13 mouse cellular contexts compared by ENCODE assay signal in genomic region chr5:28210591-28211550, GRCm38 (mm10). TPM values are rescaled to one million over a fixed set of nuclear protein-coding genes. Genes with fewer than 3 reads are reported as not detected.
A peak's percentile ranks its signal among the peaks of the same experiment; 100 is the strongest.
DNase-seq lines count a peak whose midpoint lies in the region; ATAC-seq lines count a peak whose summit lies in the region.
"Had no signal": no experiment of that assay in that cellular context is flagged by ENCODE, and none has a peak within 500 bp of the region (broad histone marks: within the 10 kb centered on the region; RNA-seq: fewer than 3 reads in every experiment).

No protein-coding gene starts in this region.

- no peak for ATAC-seq in kidney, embryonic 14.5 days (ENCODE audit: low FRiP score, low TSS enrichment)
- ATAC-seq in forebrain, embryonic 13.5 days: no peak
- ATAC-seq in neural tube, embryonic 15.5 days (ENCODE audit: low FRiP score): no peak

- no peak overlapping the region for H3K4me3 ChIP-seq in kidney, embryonic 14.5 days (ENCODE audit: low read length)
- H3K4me3 ChIP-seq in forebrain, embryonic 13.5 days: peak overlapping the region; percentile 9; the same call in 1 of the 2 replicates
- no peak overlapping the region for H3K4me3 ChIP-seq in limb, embryonic 10.5 days
- no peak overlapping the region; the same call in 1 of the 2 replicates for H3K4me3 ChIP-seq in neural tube, embryonic 15.5 days (replicated peaks)
- H3K4me3 ChIP-seq: myocyte had no signal

- no peaks in the 10 kb centered on the region for H3K36me3 ChIP-seq in kidney, embryonic 14.5 days (ENCODE audit: control insufficient read depth, insufficient read depth, low read length)
- no peaks in the 10 kb centered on the region for H3K36me3 ChIP-seq in forebrain, embryonic 13.5 days (ENCODE audit: poor library complexity, severe bottlenecking)
- no peaks in the 10 kb centered on the region for H3K36me3 ChIP-seq in limb, embryonic 10.5 days
- no peaks in the 10 kb centered on the region for H3K36me3 ChIP-seq in neural tube, embryonic 15.5 days
- H3K36me3 ChIP-seq: G1E had no signal

- no peaks in the 10 kb centered on the region for H3K9me3 ChIP-seq in kidney, embryonic 14.5 days (ENCODE audit: control insufficient read depth, low read length)
- H3K9me3 ChIP-seq in forebrain, embryonic 13.5 days (replicated peaks): no peaks in the 10 kb centered on the region
- no peaks in the 10 kb centered on the region for H3K9me3 ChIP-seq in limb, embryonic 10.5 days (replicated peaks)
- no peaks in the 10 kb centered on the region for H3K9me3 ChIP-seq in neural tube, embryonic 15.5 days (replicated peaks)
- H3K9me3 ChIP-seq: G1E had no signal

- peaks cover 69% of the 10 kb centered on the region for H3K27me3 ChIP-seq in kidney, embryonic 14.5 days (ENCODE audit: control insufficient read depth, insufficient read depth, low read length)
- peaks cover 94% of the 10 kb centered on the region for H3K27me3 ChIP-seq in forebrain, embryonic 13.5 days
- H3K27me3 ChIP-seq in limb, embryonic 10.5 days (ENCODE audit: low read depth, poor library complexity, severe bottlenecking): peaks cover 97% of the 10 kb centered on the region
- H3K27me3 ChIP-seq in neural tube, embryonic 15.5 days (replicated peaks): peaks cover 74% of the 10 kb centered on the region

- H3K4me2 ChIP-seq in kidney, embryonic 14.5 days (replicated peaks; ENCODE audit: low read depth, low read length): no peak overlapping the region
- peak overlapping the region; percentile 67 for H3K4me2 ChIP-seq in forebrain, embryonic 13.5 days
- H3K4me2 ChIP-seq in neural tube, embryonic 15.5 days: peak overlapping the region; percentile 59

- no peaks in the 10 kb centered on the region for H3K4me1 ChIP-seq in kidney, embryonic 14.5 days (ENCODE audit: control insufficient read depth, insufficient read depth, low read length)
- peaks cover 29% of the 10 kb centered on the region for H3K4me1 ChIP-seq in forebrain, embryonic 13.5 days
- H3K4me1 ChIP-seq in limb, embryonic 10.5 days: peaks cover 9% of the 10 kb centered on the region
- peaks cover 15% of the 10 kb centered on the region for H3K4me1 ChIP-seq in neural tube, embryonic 15.5 days

- WGBS in kidney, embryonic 14.5 days: 2% methylated on average over 29 of the region's 29 CpGs
- WGBS in forebrain, embryonic 13.5 days: under 1% methylated on average over 29 of the region's 29 CpGs
- 3% methylated on average over 29 of the region's 29 CpGs for WGBS in limb, embryonic 10.5 days
- 2% methylated on average over 29 of the region's 29 CpGs for WGBS in neural tube, embryonic 15.5 days

- DNase-seq in kidney, adult 9 months: peak; percentile 3
- DNase-seq in limb, embryonic 10.5 days (ENCODE audit: low spot score): peak; percentile 43
- no peak for DNase-seq in spleen, postnatal 10 days (ENCODE audit: low spot score in 2 of 2)
- no peak for DNase-seq in T-cell, adult 2 months (ENCODE audit: low spot score)
- no peak for DNase-seq in ovary, adult 18-20 months (ENCODE audit: low spot score)
- DNase-seq: adrenal gland, postnatal 36 days had no signal

- no peak overlapping the region for H3K27ac ChIP-seq in kidney, embryonic 14.5 days (ENCODE audit: low read depth, low read length)
- H3K27ac ChIP-seq in forebrain, embryonic 13.5 days: no peak overlapping the region
- no peak overlapping the region for H3K27ac ChIP-seq in limb, embryonic 10.5 days
- no peak overlapping the region for H3K27ac ChIP-seq in neural tube, embryonic 15.5 days (replicated peaks)
- H3K27ac ChIP-seq: liver, embryonic 14.5 days had no signal

- H3K9ac ChIP-seq in kidney, embryonic 14.5 days (ENCODE audit: low read depth, low read length): no peak overlapping the region
- no peak overlapping the region for H3K9ac ChIP-seq in forebrain, embryonic 13.5 days
- no peak overlapping the region for H3K9ac ChIP-seq in neural tube, embryonic 15.5 days (replicated peaks)
- H3K9ac ChIP-seq: liver, embryonic 14.5 days had no signal

RNA-seq across cellular contexts. Expression of gene Cnpy1, which starts 34.7 kb away (rescaled TPM):
- 0.14 and 0.19 TPM in 2 replicates for polyA plus RNA-seq in kidney, embryonic 14.5 days (2014; fragmentation: Nextera tagmentation; extraction: Ambion mirVana)
- 1.7 TPM in 2 replicates for polyA plus RNA-seq in forebrain, embryonic 13.5 days (2015; fragmentation: Nextera tagmentation; extraction: Ambion mirVana)
- polyA plus RNA-seq in limb, embryonic 10.5 days (2016; fragmentation: Nextera tagmentation; extraction: Ambion mirVana): 0.18 TPM in 1 of 2 replicates, not detected in the other
- 0.42 and 0.51 TPM in 2 replicates for polyA plus RNA-seq in neural tube, embryonic 15.5 days (2015; fragmentation: Nextera tagmentation; extraction: Ambion mirVana)
- polyA plus RNA-seq: G1E, myocyte had no signal

RNA-seq across cellular contexts. Expression of gene En2, which starts 45.4 kb away (rescaled TPM):
- 0.10 and 0.27 TPM in 2 replicates for polyA plus RNA-seq in kidney, embryonic 14.5 days (2014; fragmentation: Nextera tagmentation; extraction: Ambion mirVana)
- 0.04 TPM in 1 of 2 replicates, not detected in the other for polyA plus RNA-seq in forebrain, embryonic 13.5 days (2015; fragmentation: Nextera tagmentation; extraction: Ambion mirVana)
- not detected in 2 replicates for polyA plus RNA-seq in limb, embryonic 10.5 days (2016; fragmentation: Nextera tagmentation; extraction: Ambion mirVana)
- not detected in 2 replicates for polyA plus RNA-seq in neural tube, embryonic 15.5 days (2015; fragmentation: Nextera tagmentation; extraction: Ambion mirVana)
- polyA plus RNA-seq: G1E; large intestine, adult 2 months; liver, embryonic 14.5 days; myocyte had no signal

Comparison
In these comparisons a context has a peak if more than half of its experiments do, and no peak if none do; other contexts are left out.
1. DNase-seq: peak in kidney, adult 9 months (single experiment) and limb, embryonic 10.5 days (single experiment); none in spleen, postnatal 10 days (0 of 2), T-cell, adult 2 months (single experiment) and ovary, adult 18-20 months (single experiment).